Mouse (Mus musculus) heart, adult 18-20 months (tissue): ENCODE data around the gene Klf9. TPM values are rescaled to one million over a fixed set of nuclear protein-coding genes. Genes with fewer than 3 reads are reported as not detected.
A peak's percentile ranks its signal among the peaks of the same experiment; 100 is the strongest.
"Not testable (repeated sequence)": the region's sequence is repeated elsewhere in the genome, so short reads cannot be mapped to it uniquely, and the experiment has no call there.

Experiments
- DNase-seq, 2 experiments: peaks; one replicate each; pipeline ENCODE4 v3.0.0; 2021 to 2022; ENCODE audit warnings: mixed read lengths in 1 of 2
- total RNA-seq, 2 experiments: library from RNA; stranded (reverse); gene quantifications; 2 replicates each; pipeline ENCODE4 v1.2.3; 2021

Klf9 gene
- total RNA-seq, 2 experiments from 2014 or later = 98.5 to 136 TPM

GRCm38 (mm10) chr19:23139756-23140470, 1.1 kb upstream of the Klf9 start:
- peak in 1 of 2 experiments; percentile 69 for DNase-seq

GRCm38 (mm10) chr19:23141391-23142281, 610 bp downstream of the Klf9 start:
- peak; percentile 88 to 91 for DNase-seq

- peak; percentile 70 to 74 for DNase-seq
Observed at GRCm38 (mm10) chr19:23142427-23143073, 1.5 kb downstream of the Klf9 start.

- DNase-seq = no peak
Observed at GRCm38 (mm10) chr19:23143074-23143445, 2.0 kb downstream of the Klf9 start.

GRCm38 (mm10) chr19:23143541-23143940, 2.5 kb downstream of the Klf9 start:
- peak in 1 of 2 experiments; percentile 71 for DNase-seq

GRCm38 (mm10) chr19:23144031-23144430, 3.0 kb downstream of the Klf9 start:
- peak in 1 of 2 experiments; percentile 56 for DNase-seq

- no peak for DNase-seq
Observed at GRCm38 (mm10) chr19:23145146-23145545, 4.1 kb downstream of the Klf9 start.

- DNase-seq = not testable (repeated sequence)
Observed at GRCm38 (mm10) chr19:23145575-23145974, 4.5 kb downstream of the Klf9 start.

- no peak for DNase-seq
Observed at GRCm38 (mm10) chr19:23146409-23146861, 5.4 kb downstream of the Klf9 start.

GRCm38 (mm10) chr19:23147026-23147966, 6.3 kb downstream of the Klf9 start:
- DNase-seq = no peak

- peak in 1 of 2 experiments; percentile 69 for DNase-seq
Observed at GRCm38 (mm10) chr19:23149465-23150410, 8.7 kb downstream of the Klf9 start.

- no peak for DNase-seq
Observed at GRCm38 (mm10) chr19:23150556-23151265, 9.7 kb downstream of the Klf9 start.

- peak; percentile 76 to 86 for DNase-seq
Observed at GRCm38 (mm10) chr19:23151651-23152070, 10.6 kb downstream of the Klf9 start.

GRCm38 (mm10) chr19:23152201-23152640, 11.2 kb downstream of the Klf9 start:
- DNase-seq = no peak

GRCm38 (mm10) chr19:23152771-23153605, 12.0 kb downstream of the Klf9 start:
- no peak for DNase-seq

GRCm38 (mm10) chr19:23153606-23154127, 12.6 kb downstream of the Klf9 start:
- peak in 1 of 2 experiments; percentile 25 for DNase-seq

- no peak for DNase-seq
Observed at GRCm38 (mm10) chr19:23159780-23160395, 18.9 kb downstream of the Klf9 start.

- DNase-seq = peak in 1 of 2 experiments; percentile 62
Observed at GRCm38 (mm10) chr19:23162387-23162809, 21.4 kb downstream of the Klf9 start.
